Mouse (Mus musculus) E14TG2a.4 (cell line): Measurements from ENCODE around the gene Lyzl6.

Experiments
- CTCF ChIP-seq: conservative IDR thresholded peaks from 2 replicates; pipeline ENCODE4 v1.5.1; 2014; ENCODE audit warnings: low read length
- NANOG ChIP-seq: IDR thresholded peaks from 2 replicates; pipeline ENCODE4 v1.6.1; 2014; ENCODE audit warnings: borderline replicate concordance, low read length, mixed read lengths
- POU5F1 ChIP-seq: IDR thresholded peaks from 2 replicates; pipeline ENCODE4 v1.6.1; 2014; ENCODE audit warnings: low read length, borderline replicate concordance

DNA sequence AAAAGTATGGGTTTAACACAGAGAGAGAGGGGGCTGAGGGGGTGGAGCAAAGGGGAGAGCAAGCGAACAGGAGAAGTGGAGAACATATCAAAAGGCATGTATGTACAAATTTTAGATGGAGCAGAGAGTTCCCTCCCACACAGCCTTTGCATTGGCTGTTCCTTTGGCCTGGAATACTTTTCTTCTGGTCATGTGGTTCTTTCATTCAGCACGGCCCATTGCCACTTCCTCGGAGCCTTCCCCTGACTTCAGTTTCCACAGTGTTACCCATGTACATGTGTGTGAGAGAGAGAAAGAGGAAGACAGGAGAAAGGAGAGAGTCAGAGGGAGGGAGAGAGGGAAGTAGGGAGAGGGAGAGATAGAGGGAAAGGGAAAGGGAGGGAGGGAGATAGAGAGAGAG is 3.2 kb downstream of the Lyzl6 start:
- TF ChIP-seq CTCF (no peak), NANOG (no peak), POU5F1 (no peak)
